Mouse (Mus musculus) retina, postnatal 7 days (tissue): ENCODE results near the gene S100pbp.
"Not testable (repeated sequence)": the region's sequence is repeated elsewhere in the genome, so short reads cannot be mapped to it uniquely, and the experiment has no call there.

Experiments
- DNase-seq: peaks from one replicate; pipeline ENCODE4 v3.0.0-alpha.2; 2012; ENCODE audit warnings: low read depth, low spot score

Gene S100pbp

GRCm38 (mm10) chr4:129221097-129222010 is 31.8 kb upstream of the S100pbp start:
- no peak for DNase-seq

- no peak for DNase-seq
These were observed 31.0 kb upstream of the S100pbp start for GRCm38 (mm10) chr4:129220376-129221089.

GRCm38 (mm10) chr4:129219198-129219597 is 29.7 kb upstream of the S100pbp start:
- DNase-seq = no peak

- DNase-seq = no peak
These were observed 29.1 kb upstream of the S100pbp start for GRCm38 (mm10) chr4:129218569-129219175.

GRCm38 (mm10) chr4:129212486-129212885 is 23.0 kb upstream of the S100pbp start:
- not testable (repeated sequence) for DNase-seq

GRCm38 (mm10) chr4:129211461-129211860 is 21.9 kb upstream of the S100pbp start:
- peak; percentile 67 for DNase-seq

- no peak for DNase-seq
These were observed 20.0 kb upstream of the S100pbp start for GRCm38 (mm10) chr4:129209504-129209903.

GRCm38 (mm10) chr4:129206792-129207191 is 17.3 kb upstream of the S100pbp start:
- no peak for DNase-seq

- DNase-seq = no peak
These were observed 15.1 kb upstream of the S100pbp start for GRCm38 (mm10) chr4:129204655-129205054.

GRCm38 (mm10) chr4:129197514-129197913 is 8.0 kb upstream of the S100pbp start:
- DNase-seq = no peak

- DNase-seq = no peak
These were observed 4.8 kb upstream of the S100pbp start for GRCm38 (mm10) chr4:129194280-129194679.

- DNase-seq = no peak
These were observed 2.2 kb upstream of the S100pbp start for GRCm38 (mm10) chr4:129191691-129192090.

- no peak for DNase-seq
These were observed 1.0 kb upstream of the S100pbp start for GRCm38 (mm10) chr4:129190538-129190937.

GRCm38 (mm10) chr4:129188803-129189541 is 555 bp downstream of the S100pbp start:
- DNase-seq = peak; percentile 43

- DNase-seq = no peak
These were observed 1.4 kb downstream of the S100pbp start for GRCm38 (mm10) chr4:129188041-129188659.

GRCm38 (mm10) chr4:129179560-129179959 is 10.0 kb downstream of the S100pbp start:
- DNase-seq = no peak

- no peak for DNase-seq
These were observed 17.0 kb downstream of the S100pbp start for GRCm38 (mm10) chr4:129172529-129172928.

- no peak for DNase-seq
These were observed 27.8 kb downstream of the S100pbp start for GRCm38 (mm10) chr4:129161581-129162255.

GRCm38 (mm10) chr4:129161076-129161475 is 28.5 kb downstream of the S100pbp start:
- DNase-seq = no peak

GRCm38 (mm10) chr4:129158549-129158948 is 31.0 kb downstream of the S100pbp start:
- no peak for DNase-seq
